Comparison of ENCODE assay signal across 10 mouse cellular contexts in the genomic region with DNA sequence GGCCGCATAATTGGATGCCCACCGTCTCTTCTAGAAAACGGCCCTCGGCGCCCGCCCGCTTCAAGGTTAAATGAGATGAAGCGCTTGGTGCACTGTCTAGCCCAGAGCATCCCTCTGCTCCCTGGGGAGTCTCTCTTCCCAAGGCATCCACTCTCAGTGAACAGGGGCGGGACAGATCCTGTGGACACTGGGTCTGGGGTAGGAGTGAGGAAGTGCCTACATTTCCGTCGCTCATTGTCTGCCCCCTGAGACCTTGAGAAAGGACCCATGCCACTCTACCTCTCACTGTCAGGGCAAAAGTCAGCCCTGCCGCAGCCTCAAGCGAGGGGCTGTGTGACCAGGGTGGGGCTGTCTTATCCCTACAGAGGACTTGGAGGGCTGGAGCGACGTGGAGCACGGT. TPM values are rescaled to one million over a fixed set of nuclear protein-coding genes. Genes with fewer than 3 reads are reported as not detected.
DNase-seq lines count a peak whose midpoint lies in the region; ATAC-seq lines count a peak whose summit lies in the region.
"Had no signal": no experiment of that assay in that cellular context is flagged by ENCODE, and none has a peak within 500 bp of the region (broad histone marks: within the 10 kb centered on the region; RNA-seq: fewer than 3 reads in every experiment).

No protein-coding gene starts in this region.

- peak overlapping the region; percentile 46 for H3K4me3 ChIP-seq in heart, embryonic 16.5 days (ENCODE audit: low read length)
- H3K4me3 ChIP-seq in embryonic facial prominence, embryonic 10.5 days: peak overlapping the region; percentile 50
- H3K4me3 ChIP-seq in hindbrain, embryonic 13.5 days: peak overlapping the region; percentile 32
- H3K4me3 ChIP-seq in midbrain, embryonic 15.5 days: peak overlapping the region; percentile 29

- intact Hi-C loops in heart, postnatal 14 days (cut with DNase I): no loop called here

- no peak for DNase-seq in heart, postnatal 14 days
- DNase-seq in embryonic facial prominence, embryonic 10.5 days (ENCODE audit: low spot score): no peak
- DNase-seq in B cell, adult 2 months: no peak
- no peak for DNase-seq in embryo, embryonic 10.5 days (ENCODE audit: low spot score)
- DNase-seq in right cerebral cortex, postnatal 25 days: no peak

- H3K36me3 ChIP-seq in heart, embryonic 16.5 days (ENCODE audit: control insufficient read depth, insufficient read depth): no peaks in the 10 kb centered on the region
- no peaks in the 10 kb centered on the region for H3K36me3 ChIP-seq in embryonic facial prominence, embryonic 10.5 days (replicated peaks)
- no peaks in the 10 kb centered on the region for H3K36me3 ChIP-seq in hindbrain, embryonic 13.5 days
- no peaks in the 10 kb centered on the region for H3K36me3 ChIP-seq in midbrain, embryonic 15.5 days (replicated peaks)

- 2% methylated on average over 16 of the region's 16 CpGs for WGBS in heart, embryonic 16.5 days
- under 1% methylated on average over 16 of the region's 16 CpGs for WGBS in embryonic facial prominence, embryonic 10.5 days
- under 1% methylated on average over 16 of the region's 16 CpGs for WGBS in hindbrain, embryonic 13.5 days
- WGBS in midbrain, embryonic 15.5 days: under 1% methylated on average over 16 of the region's 16 CpGs

- H3K4me1 ChIP-seq in heart, embryonic 16.5 days (ENCODE audit: control insufficient read depth, insufficient read depth, low read length): peaks cover 7% of the 10 kb centered on the region; the same call in 1 of the 2 replicates
- peaks cover 56% of the 10 kb centered on the region for H3K4me1 ChIP-seq in embryonic facial prominence, embryonic 10.5 days
- H3K4me1 ChIP-seq in hindbrain, embryonic 13.5 days (replicated peaks): peaks cover 41% of the 10 kb centered on the region
- H3K4me1 ChIP-seq in midbrain, embryonic 15.5 days: peaks cover 41% of the 10 kb centered on the region

- H3K9ac ChIP-seq in heart, embryonic 16.5 days (ENCODE audit: low read length): no peak overlapping the region
- H3K9ac ChIP-seq in hindbrain, embryonic 13.5 days: peak overlapping the region; percentile 60
- no peak overlapping the region for H3K9ac ChIP-seq in midbrain, embryonic 15.5 days
- H3K9ac ChIP-seq: liver, embryonic 14.5 days had no signal

- H3K4me2 ChIP-seq in heart, embryonic 16.5 days (ENCODE audit: low read depth, low read length): peak overlapping the region; percentile 72
- H3K4me2 ChIP-seq in hindbrain, embryonic 13.5 days: peak overlapping the region; percentile 55
- H3K4me2 ChIP-seq in midbrain, embryonic 15.5 days: peak overlapping the region; percentile 53

- H3K27me3 ChIP-seq in heart, embryonic 16.5 days (ENCODE audit: control insufficient read depth, insufficient read depth, low read length): peaks cover 74% of the 10 kb centered on the region
- H3K27me3 ChIP-seq in embryonic facial prominence, embryonic 10.5 days (replicated peaks; ENCODE audit: low read depth, poor library complexity, severe bottlenecking): peaks cover 97% of the 10 kb centered on the region
- peaks cover 72% of the 10 kb centered on the region for H3K27me3 ChIP-seq in hindbrain, embryonic 13.5 days
- H3K27me3 ChIP-seq in midbrain, embryonic 15.5 days (replicated peaks): peaks cover 61% of the 10 kb centered on the region

- H3K27ac ChIP-seq in heart, embryonic 16.5 days (ENCODE audit: low read length): no peak overlapping the region
- H3K27ac ChIP-seq in embryonic facial prominence, embryonic 10.5 days (replicated peaks): no peak overlapping the region
- no peak overlapping the region for H3K27ac ChIP-seq in hindbrain, embryonic 13.5 days
- no peak overlapping the region for H3K27ac ChIP-seq in midbrain, embryonic 15.5 days
- H3K27ac ChIP-seq: liver, embryonic 14.5 days had no signal

- ATAC-seq in heart, embryonic 16.5 days (replicated peaks; ENCODE audit: extremely low read depth, insufficient read depth, low FRiP score): no peak
- no peak for ATAC-seq in hindbrain, embryonic 13.5 days (ENCODE audit: low FRiP score)
- no peak for ATAC-seq in midbrain, embryonic 15.5 days (replicated peaks)

- no peaks in the 10 kb centered on the region for H3K9me3 ChIP-seq in heart, embryonic 16.5 days (replicated peaks; ENCODE audit: control insufficient read depth, low read length)
- H3K9me3 ChIP-seq in embryonic facial prominence, embryonic 10.5 days: no peaks in the 10 kb centered on the region
- H3K9me3 ChIP-seq in hindbrain, embryonic 13.5 days: no peaks in the 10 kb centered on the region
- no peaks in the 10 kb centered on the region for H3K9me3 ChIP-seq in midbrain, embryonic 15.5 days

RNA-seq across cellular contexts. Expression of a gene that starts 4.0 kb away (rescaled TPM):
- polyA plus RNA-seq in heart, embryonic 16.5 days (2015; fragmentation: Nextera tagmentation; extraction: Ambion mirVana): 0.60 and 1.0 TPM in 2 replicates
- total RNA-seq in heart, postnatal 14 days (2021): not detected
- 0.82 and 1.1 TPM in 2 replicates for polyA plus RNA-seq in embryonic facial prominence, embryonic 10.5 days (2016; fragmentation: Nextera tagmentation; extraction: Ambion mirVana)
- 5.3 and 7.1 TPM in 2 replicates for polyA plus RNA-seq in hindbrain, embryonic 13.5 days (2015; fragmentation: Nextera tagmentation; extraction: Ambion mirVana)
- polyA plus RNA-seq in midbrain, embryonic 15.5 days (2015; fragmentation: Nextera tagmentation; extraction: Ambion mirVana): 5.9 and 6.2 TPM in 2 replicates

RNA-seq across cellular contexts. Expression of a gene that starts 4.2 kb away (rescaled TPM):
- polyA plus RNA-seq in heart, embryonic 16.5 days (2015; fragmentation: Nextera tagmentation; extraction: Ambion mirVana): 32.4 and 33.8 TPM in 2 replicates
- 10 to 100 TPM in 1 of 2 experiments, 1 to 10 TPM in 1; 9.9 to 11.0 TPM for total RNA-seq in heart, postnatal 14 days (2021)
- 18.0 and 21.3 TPM in 2 replicates for polyA plus RNA-seq in embryonic facial prominence, embryonic 10.5 days (2016; fragmentation: Nextera tagmentation; extraction: Ambion mirVana)
- polyA plus RNA-seq in hindbrain, embryonic 13.5 days (2015; fragmentation: Nextera tagmentation; extraction: Ambion mirVana): 91.2 and 98.2 TPM in 2 replicates
- polyA plus RNA-seq in midbrain, embryonic 15.5 days (2015; fragmentation: Nextera tagmentation; extraction: Ambion mirVana): 93.3 and 97.6 TPM in 2 replicates

RNA-seq across cellular contexts. Expression of a gene that starts 12.5 kb away (rescaled TPM):
- 21.7 and 24.4 TPM in 2 replicates for polyA plus RNA-seq in heart, embryonic 16.5 days (2015; fragmentation: Nextera tagmentation; extraction: Ambion mirVana)
- 10 to 100 TPM; 28.3 to 30.6 TPM for total RNA-seq in heart, postnatal 14 days (2021)
- 8.3 and 10.6 TPM in 2 replicates for polyA plus RNA-seq in embryonic facial prominence, embryonic 10.5 days (2016; fragmentation: Nextera tagmentation; extraction: Ambion mirVana)
- 15.7 and 16.0 TPM in 2 replicates for polyA plus RNA-seq in hindbrain, embryonic 13.5 days (2015; fragmentation: Nextera tagmentation; extraction: Ambion mirVana)
- polyA plus RNA-seq in midbrain, embryonic 15.5 days (2015; fragmentation: Nextera tagmentation; extraction: Ambion mirVana): 21.6 and 21.7 TPM in 2 replicates

RNA-seq across cellular contexts. Expression of a gene that starts 34.0 kb away (rescaled TPM):
- polyA plus RNA-seq in heart, embryonic 16.5 days (2015; fragmentation: Nextera tagmentation; extraction: Ambion mirVana): 0.02 TPM in 1 of 2 replicates, not detected in the other
- total RNA-seq in heart, postnatal 14 days (2021): under 1 TPM; 0.05 to 0.07 TPM
- polyA plus RNA-seq in embryonic facial prominence, embryonic 10.5 days (2016; fragmentation: Nextera tagmentation; extraction: Ambion mirVana): 1.5 and 2.4 TPM in 2 replicates
- 17.2 and 20.9 TPM in 2 replicates for polyA plus RNA-seq in hindbrain, embryonic 13.5 days (2015; fragmentation: Nextera tagmentation; extraction: Ambion mirVana)
- polyA plus RNA-seq in midbrain, embryonic 15.5 days (2015; fragmentation: Nextera tagmentation; extraction: Ambion mirVana): 15.1 and 15.7 TPM in 2 replicates
- total RNA-seq: gastrocnemius, postnatal 25 days had no signal

RNA-seq across cellular contexts. Expression of a gene that starts 34.3 kb away (rescaled TPM):
- 35.5 and 36.0 TPM in 2 replicates for polyA plus RNA-seq in heart, embryonic 16.5 days (2015; fragmentation: Nextera tagmentation; extraction: Ambion mirVana)
- 10 to 100 TPM; 11.5 to 12.5 TPM for total RNA-seq in heart, postnatal 14 days (2021)
- polyA plus RNA-seq in embryonic facial prominence, embryonic 10.5 days (2016; fragmentation: Nextera tagmentation; extraction: Ambion mirVana): 63.3 and 67.3 TPM in 2 replicates
- 118 and 127 TPM in 2 replicates for polyA plus RNA-seq in hindbrain, embryonic 13.5 days (2015; fragmentation: Nextera tagmentation; extraction: Ambion mirVana)
- 99.2 and 112 TPM in 2 replicates for polyA plus RNA-seq in midbrain, embryonic 15.5 days (2015; fragmentation: Nextera tagmentation; extraction: Ambion mirVana)
